Mouse (Mus musculus) layer of hippocampus, adult 2 months (tissue): ENCODE results near the gene Ccnjl. TPM values are rescaled to one million over a fixed set of nuclear protein-coding genes. Genes with fewer than 3 reads are reported as not detected.

Experiments used
- DNase-seq, 2 experiments: peaks; one replicate each; pipeline ENCODE4 v3.0.0; 2022; ENCODE audit warnings: low spot score in 2 of 2
- H3K27ac ChIP-seq: fragments of 200-600 bp; 2 replicates; pipeline ENCODE4 v1.8.1; 2022
- H3K4me3 ChIP-seq: fragments of 200-600 bp; 2 replicates; pipeline ENCODE4 v1.8.1; 2022; ENCODE audit warnings: mild to moderate bottlenecking
- CTCF ChIP-seq: fragments of 200-600 bp; conservative IDR thresholded peaks from 2 replicates; pipeline ENCODE4 v1.8.1; 2022; ENCODE audit warnings: antibody characterized with exemption, mild to moderate bottlenecking, moderate library complexity
- total RNA-seq, 2 experiments: library from RNA; stranded (reverse); gene quantifications; 2 replicates each; pipeline ENCODE4 v1.2.3; 2021

Ccnjl gene
- total RNA-seq, 2 experiments from 2014 or later: 10.8 to 15.5 TPM

DNA sequence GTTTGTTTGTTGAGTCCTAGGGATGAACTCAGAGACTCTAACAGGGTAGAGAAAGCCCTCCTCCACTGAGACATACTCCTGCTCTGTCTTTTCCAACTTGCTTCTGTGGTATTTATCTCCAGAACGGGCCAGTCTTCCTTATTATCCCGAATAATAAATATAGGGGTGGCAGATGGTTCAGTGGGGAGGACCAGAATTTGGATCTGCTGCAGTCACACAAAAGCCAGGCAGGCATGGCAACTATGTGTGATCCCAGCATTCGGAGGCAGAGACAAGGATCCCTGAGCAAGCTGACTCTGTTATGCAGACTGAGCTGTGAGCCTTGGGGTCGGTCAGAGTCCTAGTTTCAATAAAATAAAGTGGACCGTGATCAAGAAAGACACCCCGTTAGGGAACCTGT, 27.3 kb upstream of the Ccnjl start:
- Histone ChIP-seq H3K27ac (peak overlapping the region; percentile 79), H3K4me3 (no peak overlapping the region)
- DNase-seq: peak; percentile 47 to 49
- TF ChIP-seq CTCF: no peak

DNA sequence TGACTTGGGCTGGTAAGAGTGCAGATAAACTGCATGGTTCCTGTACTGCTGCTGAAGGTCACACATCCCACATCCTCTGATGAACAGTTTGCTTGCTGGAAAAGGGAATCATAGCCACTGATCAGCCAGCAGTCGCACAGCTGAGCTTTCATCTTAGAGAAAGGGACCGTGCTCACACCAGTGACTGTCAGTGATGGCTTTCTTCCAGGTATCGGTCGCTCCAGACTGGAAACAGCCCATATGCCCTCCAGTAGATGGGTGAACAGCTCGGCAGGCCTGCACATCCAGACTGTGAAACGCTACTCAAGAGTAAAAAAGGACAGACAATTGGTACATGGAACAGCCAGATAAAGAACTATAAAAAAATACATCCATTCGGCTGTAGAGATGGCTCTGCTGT, 23.4 kb upstream of the Ccnjl start:
- H3K4me3 ChIP-seq: no peak overlapping the region
- H3K27ac ChIP-seq: peak overlapping the region; percentile 72
- no peak for DNase-seq
- TF ChIP-seq CTCF: no peak

DNA sequence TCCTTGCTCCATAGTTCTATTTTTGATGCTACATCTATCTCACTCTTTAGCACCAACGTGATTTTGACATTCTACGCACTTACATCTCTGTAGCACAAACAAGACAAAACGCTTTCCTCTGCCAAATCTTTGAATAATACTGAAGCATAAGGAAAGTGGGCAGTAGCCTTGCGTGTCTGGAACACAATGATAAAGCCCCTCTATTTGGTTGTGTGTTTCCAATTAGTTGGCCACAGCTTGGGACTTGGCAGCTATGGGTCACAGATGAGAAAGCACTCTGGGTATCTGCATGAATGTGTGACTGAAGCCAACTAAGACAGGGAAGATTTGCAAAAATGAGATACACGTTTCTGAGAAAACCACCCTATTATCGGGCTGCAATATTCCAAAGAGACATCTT, 20.6 kb upstream of the Ccnjl start:
- DNase-seq: peak in 1 of 2 experiments; percentile 47
- Histone ChIP-seq H3K27ac (peak overlapping the region; percentile 43), H3K4me3 (no peak overlapping the region)
- TF ChIP-seq CTCF: no peak

DNA sequence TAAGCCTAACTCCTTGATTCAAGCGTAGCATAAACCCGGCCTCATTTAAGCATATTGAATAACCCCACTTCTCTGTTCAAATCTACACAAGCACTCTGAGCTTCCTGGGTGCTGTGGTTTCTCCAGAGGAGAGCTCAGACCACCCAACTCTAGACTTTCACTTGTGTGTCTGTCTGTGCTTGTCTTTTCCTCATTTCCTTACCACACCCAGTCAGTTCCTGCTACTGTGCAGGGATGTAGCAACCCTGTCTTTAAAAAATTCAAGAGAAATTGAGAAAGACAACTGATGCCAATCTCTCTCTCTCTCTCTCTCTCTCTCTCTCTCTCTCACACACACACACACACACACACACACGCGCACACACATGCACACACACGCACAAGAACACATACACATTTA, 18.7 kb upstream of the Ccnjl start:
- Histone ChIP-seq H3K4me3 (no peak overlapping the region), H3K27ac (no peak overlapping the region)
- DNase-seq: no peak
- no peak for TF ChIP-seq CTCF

DNA sequence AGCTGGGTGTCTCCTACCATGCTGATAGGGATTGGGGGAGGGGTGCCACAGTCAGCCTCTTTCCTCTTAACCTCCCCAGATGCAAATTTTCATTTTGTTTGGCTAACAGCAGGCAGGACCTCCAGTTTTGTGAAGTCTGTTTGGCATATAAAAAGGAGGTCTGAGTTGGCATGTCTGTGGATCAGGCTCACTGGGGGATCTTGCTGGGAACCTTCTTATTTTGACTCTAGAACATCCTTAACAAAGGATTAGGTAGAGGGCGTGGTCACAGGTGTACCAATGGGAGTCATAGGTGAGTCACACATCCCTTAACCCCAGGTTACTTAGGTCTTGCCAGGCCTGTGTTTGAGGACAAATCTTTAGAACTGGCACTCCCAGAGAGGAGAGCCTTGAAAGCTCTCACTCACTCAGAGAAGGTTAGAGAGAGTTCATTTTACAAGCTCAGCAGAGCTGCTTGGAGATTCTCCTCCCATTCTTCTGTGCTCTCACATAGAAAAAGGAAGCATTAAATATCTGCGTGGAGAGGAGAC, 15.9 kb upstream of the Ccnjl start:
- DNase-seq: no peak
- no peak overlapping the region for H3K4me3 ChIP-seq
- TF ChIP-seq CTCF: no peak
- no peak overlapping the region for H3K27ac ChIP-seq

DNA sequence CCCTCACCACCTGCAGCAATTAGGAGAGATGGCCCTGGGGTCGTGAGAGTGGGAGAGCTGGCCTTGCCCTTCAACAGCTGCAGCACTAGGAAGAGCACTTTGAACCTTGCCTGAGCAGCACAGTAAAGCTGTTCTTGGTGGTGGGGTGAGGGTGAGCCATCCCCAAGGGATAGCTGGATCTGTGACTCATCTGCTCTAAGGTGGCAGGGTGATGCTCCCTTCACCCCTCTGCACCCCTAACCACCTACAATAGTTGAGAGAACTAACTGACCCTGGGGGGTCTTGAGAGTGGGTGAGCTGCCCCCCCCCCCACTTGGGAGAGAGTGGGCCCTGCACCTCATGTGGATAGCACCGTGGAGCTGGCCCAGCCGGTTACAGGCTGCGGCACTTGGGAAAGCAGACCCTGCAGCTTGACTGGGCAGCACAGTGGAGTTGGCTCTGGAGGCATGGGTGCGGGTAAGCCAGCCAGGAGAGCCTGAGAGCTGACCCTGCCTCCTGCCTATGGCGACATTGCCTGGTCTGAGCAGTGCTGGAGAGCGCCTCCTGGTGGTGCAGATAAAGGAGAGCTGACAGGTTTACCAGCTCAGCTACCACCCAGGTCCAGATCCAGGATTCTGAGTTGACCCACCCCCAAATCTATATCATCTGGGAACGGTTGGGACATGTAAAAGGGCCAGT, 12.1 kb upstream of the Ccnjl start:
- TF ChIP-seq CTCF: peak; percentile 75
- no peak overlapping the region for H3K27ac ChIP-seq
- peak in 1 of 2 experiments; percentile 31 for DNase-seq
- no peak overlapping the region for H3K4me3 ChIP-seq

DNA sequence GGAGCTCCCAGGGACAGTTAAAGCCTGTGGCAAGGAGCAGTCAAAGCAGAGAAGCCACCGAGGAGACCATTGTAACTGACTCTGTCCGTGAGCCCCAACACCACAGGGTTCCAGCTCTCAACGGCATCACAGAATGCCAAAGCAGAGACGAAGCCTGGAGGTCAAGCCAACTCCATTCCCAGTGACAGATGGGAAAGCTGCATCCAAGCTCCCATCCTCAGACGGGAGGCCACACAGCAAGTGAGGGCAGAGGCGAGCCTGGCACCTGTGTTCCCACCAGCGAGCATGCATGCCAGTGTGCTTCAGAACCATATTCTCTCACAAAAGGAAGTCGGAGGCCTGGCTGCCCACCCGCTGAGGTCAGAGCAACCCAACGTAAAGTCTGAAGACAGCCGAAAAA, 10.9 kb upstream of the Ccnjl start:
- H3K4me3 ChIP-seq: no peak overlapping the region
- H3K27ac ChIP-seq: no peak overlapping the region
- no peak for DNase-seq
- TF ChIP-seq CTCF: no peak

DNA sequence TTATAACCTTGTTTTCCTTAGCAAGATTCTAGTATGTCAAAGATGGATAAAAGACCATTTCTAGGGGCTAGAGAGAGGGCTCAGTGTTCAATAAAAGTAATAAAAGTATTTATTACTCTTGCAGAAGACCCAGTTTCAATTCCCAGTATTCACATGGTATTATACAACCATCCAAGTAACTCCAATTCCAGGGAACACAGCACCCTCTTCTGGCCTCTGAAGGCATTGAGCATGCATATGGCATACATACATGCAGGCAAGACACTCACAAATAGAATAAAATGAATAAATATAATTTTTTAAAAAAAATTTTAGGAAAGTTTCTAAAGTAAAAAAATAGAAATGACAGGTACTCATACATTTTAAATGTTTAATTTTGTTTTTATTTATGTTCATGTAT, 10.5 kb upstream of the Ccnjl start:
- Histone ChIP-seq H3K27ac (no peak overlapping the region), H3K4me3 (no peak overlapping the region)
- peak; percentile 60 for TF ChIP-seq CTCF
- no peak for DNase-seq

DNA sequence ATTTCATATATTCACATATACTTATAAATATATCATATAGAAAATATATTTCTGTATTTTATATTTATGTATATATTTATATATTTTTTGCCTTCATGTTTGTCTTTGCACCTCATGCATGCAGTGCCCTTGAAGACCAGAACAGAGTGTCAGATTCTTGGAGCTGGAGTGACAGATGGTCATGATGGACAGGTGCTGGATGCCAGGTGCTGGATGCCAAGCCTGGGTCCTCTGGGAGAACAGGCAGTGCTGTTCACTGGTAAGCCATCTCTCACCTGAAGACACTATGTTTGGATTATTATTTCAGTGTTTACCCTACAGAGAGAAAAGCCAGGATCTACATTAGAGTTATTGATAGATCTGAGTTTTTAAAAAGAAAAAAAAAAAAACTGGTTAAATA, 9.8 kb upstream of the Ccnjl start:
- Histone ChIP-seq H3K27ac (no peak overlapping the region), H3K4me3 (no peak overlapping the region)
- no peak for DNase-seq
- no peak for TF ChIP-seq CTCF

DNA sequence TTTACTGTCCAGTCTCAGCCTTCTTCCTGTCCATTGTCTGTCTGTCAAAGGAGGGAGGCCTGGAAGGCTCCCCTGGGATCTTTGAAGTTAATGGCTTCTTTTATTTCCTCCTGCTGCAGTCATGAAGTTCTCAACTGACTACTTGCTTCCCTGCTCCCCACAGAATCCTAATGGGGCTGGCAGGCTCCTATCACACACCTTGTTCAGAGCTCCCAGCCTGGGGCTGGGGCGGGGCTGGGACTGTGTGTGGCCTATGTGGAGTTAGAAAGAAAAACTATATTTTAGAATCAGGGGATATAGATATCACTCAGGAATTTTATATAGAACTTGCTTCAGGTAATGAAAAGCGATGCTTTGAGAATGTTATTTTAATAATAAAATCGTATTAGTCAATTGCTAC, 8.1 kb upstream of the Ccnjl start:
- H3K27ac ChIP-seq: no peak overlapping the region
- TF ChIP-seq CTCF: no peak
- no peak overlapping the region for H3K4me3 ChIP-seq
- no peak for DNase-seq

DNA sequence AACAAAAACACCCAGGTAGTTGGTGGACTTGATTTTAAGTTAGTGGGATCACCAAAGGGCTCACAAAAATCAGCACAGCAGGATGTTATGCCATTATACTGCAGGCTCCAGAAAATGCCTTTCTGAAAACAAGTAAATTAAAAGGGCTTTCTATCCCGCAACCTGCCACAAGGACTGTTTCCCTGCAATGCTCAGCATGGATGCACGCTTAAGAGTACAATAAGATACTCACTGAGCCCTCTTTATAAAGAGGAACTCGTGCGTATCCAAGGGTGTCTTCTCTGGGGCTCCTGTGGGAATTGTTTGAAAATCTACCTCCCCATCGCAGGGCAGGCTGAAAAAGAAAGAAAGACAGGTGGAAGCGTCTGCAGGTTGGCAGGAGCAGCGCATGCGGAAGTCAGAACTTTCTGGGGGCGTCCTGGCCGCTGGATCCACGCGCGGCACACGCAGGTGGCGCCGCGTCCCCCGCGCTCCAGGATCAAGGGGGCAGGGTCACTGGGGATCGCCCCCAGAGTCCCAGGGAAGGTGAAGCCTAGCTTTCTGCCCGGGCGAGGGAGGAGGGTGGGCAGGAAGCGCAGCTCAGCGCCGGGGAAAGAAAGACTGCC, 404 bp upstream of the Ccnjl start:
- DNase-seq: peak in 1 of 2 experiments; percentile 13
- Histone ChIP-seq H3K27ac (peak overlapping the region; percentile 96), H3K4me3 (peak overlapping the region; percentile 90)
- peak; percentile 65 for TF ChIP-seq CTCF

DNA sequence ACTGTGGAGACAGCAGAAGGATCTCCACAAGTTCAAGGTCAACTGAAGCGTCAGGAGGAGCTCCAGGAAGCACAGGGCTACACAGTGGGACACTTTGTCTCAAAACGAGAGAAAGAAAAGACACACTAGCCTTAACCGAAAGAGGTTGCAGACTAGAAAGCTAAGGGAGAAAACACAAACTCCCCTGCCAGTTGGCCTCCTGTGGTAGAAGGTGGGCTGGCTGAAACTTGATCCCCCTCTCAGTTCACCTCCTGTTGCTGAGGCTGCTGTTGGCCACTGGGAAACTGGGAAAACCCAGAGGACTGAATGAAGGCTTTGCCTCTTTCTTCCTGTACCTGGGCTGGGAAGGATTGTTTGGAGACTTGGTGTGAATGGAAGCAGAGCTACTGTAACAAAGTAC, 1.5 kb downstream of the Ccnjl start:
- peak overlapping the region; percentile 90 for H3K4me3 ChIP-seq
- no peak for DNase-seq
- TF ChIP-seq CTCF: no peak
- peak overlapping the region; percentile 96; the same call in 1 of the 2 replicates for H3K27ac ChIP-seq

DNA sequence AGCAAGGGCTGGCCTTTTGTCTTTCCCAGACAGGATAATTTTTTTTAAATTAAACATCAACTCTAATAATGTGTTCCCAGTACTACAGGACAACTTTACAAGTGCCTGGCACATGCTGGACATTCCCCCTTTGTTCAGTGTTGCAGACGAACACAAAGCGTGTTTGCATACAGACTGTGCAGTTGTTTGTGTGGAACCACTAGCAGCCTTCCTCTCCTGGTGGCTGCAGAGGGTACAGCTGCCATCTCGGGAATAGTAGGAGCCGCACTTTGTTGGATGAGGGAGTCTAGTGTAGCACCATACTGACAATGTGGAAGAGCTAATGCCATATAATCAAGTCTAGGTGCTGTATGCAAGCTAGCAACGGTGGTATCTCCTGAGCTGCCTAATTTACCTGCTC, 3.0 kb downstream of the Ccnjl start:
- Histone ChIP-seq H3K4me3 (no peak overlapping the region), H3K27ac (peak overlapping the region; percentile 76)
- TF ChIP-seq CTCF: peak; percentile 74
- peak in 1 of 2 experiments; percentile 9 for DNase-seq

DNA sequence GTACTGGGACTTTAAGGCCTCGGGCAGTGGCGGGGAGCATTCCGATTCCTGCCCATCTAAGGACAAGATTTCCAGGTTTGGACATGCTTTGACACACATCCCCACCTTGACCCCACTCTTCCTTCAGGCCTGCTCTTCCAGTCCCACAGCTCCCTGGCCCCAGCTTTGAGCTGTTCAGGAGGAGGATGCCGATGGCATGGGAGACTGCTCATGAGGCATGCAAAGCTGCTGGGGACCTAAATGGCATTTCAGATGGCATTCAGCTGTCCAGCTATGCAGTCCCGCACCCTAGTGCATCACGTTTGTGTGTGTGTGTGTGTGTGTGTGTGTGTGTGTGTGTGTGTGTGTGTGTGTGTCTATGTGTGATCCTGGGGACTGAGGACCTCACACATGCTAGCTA, 8.5 kb downstream of the Ccnjl start:
- Histone ChIP-seq H3K27ac (no peak overlapping the region), H3K4me3 (no peak overlapping the region)
- TF ChIP-seq CTCF: no peak
- DNase-seq: no peak
